Mouse (Mus musculus): ENCODE data around the gene Stard10. TPM values are rescaled to one million over a fixed set of nuclear protein-coding genes. Genes with fewer than 3 reads are reported as not detected.

Gene Stard10
- polyA plus RNA-seq, 1 experiment = 10.9 TPM

DNA sequence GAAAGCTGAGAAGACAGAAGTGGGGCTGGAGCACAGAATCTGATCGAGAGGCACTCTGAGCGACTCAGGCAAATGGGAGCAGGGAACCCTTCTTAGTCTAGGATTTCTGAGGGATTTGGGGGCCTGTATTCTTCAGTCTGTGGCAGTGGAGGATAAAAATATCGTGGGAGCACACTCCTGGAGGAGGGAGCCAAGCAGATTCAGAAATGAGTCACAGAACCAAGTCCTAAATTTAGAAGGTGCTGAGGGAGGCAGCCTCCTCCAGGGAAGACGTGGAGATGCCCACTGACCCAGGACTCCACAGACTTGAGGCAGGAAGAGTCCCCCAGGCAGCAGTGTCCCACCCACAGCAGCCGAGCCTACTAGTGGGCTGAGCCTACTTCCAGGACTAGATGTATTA lies 2.5 kb upstream of the Stard10 start:
- Histone ChIP-seq H3K79me3 (ENCODE audit: low read depth) (no peaks in the 10 kb centered on the region), H3ac (ENCODE audit: control insufficient read depth, insufficient read length, low read depth) (no peak overlapping the region), H3K36me3 (ENCODE audit: control insufficient read depth, insufficient read depth) (no peaks in the 10 kb centered on the region), H3K4me3 (ENCODE audit: insufficient read depth, poor library complexity, severe bottlenecking) (no peak overlapping the region), H3K27me3 (ENCODE audit: control insufficient read depth, insufficient read depth, insufficient read length) (no peaks in the 10 kb centered on the region), H3K79me2 (ENCODE audit: control insufficient read depth, insufficient read depth) (no peaks in the 10 kb centered on the region)
- TF ChIP-seq MYOD1 (IDR thresholded peaks at IDR 0.05; ENCODE audit: control insufficient read depth, insufficient read length, low read depth) = no peak
- no peak for TF ChIP-seq USF1 (IDR thresholded peaks at IDR 0.05; ENCODE audit: low read depth)
- no peak for TF ChIP-seq MYOG (IDR thresholded peaks at IDR 0.05; ENCODE audit: control insufficient read depth, extremely low read depth, insufficient read length)
- no peak for TF ChIP-seq FOSL1 (IDR thresholded peaks at IDR 0.05; ENCODE audit: insufficient read depth, low read length, poor library complexity, severe bottlenecking)
- TF ChIP-seq MAX (IDR thresholded peaks at IDR 0.05) = no peak
- TF ChIP-seq CTCF (IDR thresholded peaks at IDR 0.05; ENCODE audit: control insufficient read depth, insufficient read depth, insufficient read length) = no peak
- no peak for TF ChIP-seq CEBPB (IDR thresholded peaks at IDR 0.05; ENCODE audit: low read depth)

DNA sequence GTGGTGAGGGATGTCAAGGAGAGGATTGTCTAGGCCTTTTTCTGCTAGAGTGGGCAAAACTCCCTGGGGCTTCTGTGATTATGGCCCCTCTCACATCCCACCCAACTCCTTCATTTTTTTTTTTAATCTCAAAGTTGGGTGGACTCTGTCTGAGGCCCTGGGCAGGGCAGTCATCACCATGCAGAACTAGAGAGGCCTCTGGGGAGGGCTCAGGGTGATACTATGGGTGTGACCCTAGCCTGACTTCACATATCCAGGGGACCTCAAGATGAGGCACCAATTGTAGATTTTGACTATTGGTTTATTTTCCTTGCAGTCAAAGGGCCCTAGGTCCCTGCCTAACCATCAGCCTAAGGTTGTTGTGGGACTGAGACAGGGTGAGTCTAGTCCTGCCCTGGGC lies 1.2 kb upstream of the Stard10 start:
- H3K4me3 ChIP-seq (ENCODE audit: insufficient read depth, poor library complexity, severe bottlenecking) = no peak overlapping the region

DNA sequence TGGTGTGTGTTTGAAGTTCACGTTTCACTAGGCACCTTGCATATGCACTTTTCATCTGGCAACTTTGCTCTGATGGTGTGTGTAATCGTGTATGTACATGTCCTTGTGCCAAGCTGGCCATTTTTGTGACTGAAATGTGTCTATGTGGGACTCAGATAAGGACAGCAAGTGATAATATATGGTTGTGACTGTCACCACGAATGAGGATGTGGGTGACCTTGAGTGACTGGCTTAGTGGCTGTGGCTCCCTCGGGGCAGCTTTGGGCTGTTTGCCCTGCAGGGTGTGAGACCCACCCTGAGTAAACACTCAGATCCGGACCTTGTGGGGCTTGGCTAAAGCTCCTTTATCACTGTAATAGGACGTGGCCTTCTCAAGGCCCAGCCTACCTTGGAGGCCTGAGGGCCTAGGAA lies 290 bp upstream of the Stard10 start:
- H3ac ChIP-seq (ENCODE audit: control insufficient read depth, insufficient read length, low read depth) = no peak overlapping the region
- TF ChIP-seq USF1 (IDR thresholded peaks at IDR 0.05; ENCODE audit: low read depth) (no peak), MAX (IDR thresholded peaks at IDR 0.05) (no peak), FOSL1 (IDR thresholded peaks at IDR 0.05; ENCODE audit: insufficient read depth, low read length, poor library complexity, severe bottlenecking) (no peak), CEBPB (IDR thresholded peaks at IDR 0.05; ENCODE audit: low read depth) (no peak), MYOG (IDR thresholded peaks at IDR 0.05; ENCODE audit: control insufficient read depth, extremely low read depth, insufficient read length) (no peak), CTCF (IDR thresholded peaks at IDR 0.05; ENCODE audit: control insufficient read depth, insufficient read depth, insufficient read length) (no peak), MYOD1 (IDR thresholded peaks at IDR 0.05; ENCODE audit: control insufficient read depth, insufficient read length, low read depth) (no peak)
- H3K79me2 ChIP-seq (ENCODE audit: control insufficient read depth, insufficient read depth) = no peaks in the 10 kb centered on the region
- H3K27me3 ChIP-seq (ENCODE audit: control insufficient read depth, insufficient read depth, insufficient read length) = no peaks in the 10 kb centered on the region
- no peaks in the 10 kb centered on the region for H3K36me3 ChIP-seq (ENCODE audit: control insufficient read depth, insufficient read depth)
- H3K4me3 ChIP-seq (ENCODE audit: insufficient read depth, poor library complexity, severe bottlenecking) = no peak overlapping the region
- no peaks in the 10 kb centered on the region for H3K79me3 ChIP-seq (ENCODE audit: low read depth)

More for the DNA sequence above, 1.2 kb upstream of the Stard10 start:
- Histone ChIP-seq H3K36me3 (ENCODE audit: control insufficient read depth, insufficient read depth) (no peaks in the 10 kb centered on the region), H3K79me3 (ENCODE audit: low read depth) (no peaks in the 10 kb centered on the region), H3K27me3 (ENCODE audit: control insufficient read depth, insufficient read depth, insufficient read length) (no peaks in the 10 kb centered on the region), H3ac (ENCODE audit: control insufficient read depth, insufficient read length, low read depth) (no peak overlapping the region), H3K79me2 (ENCODE audit: control insufficient read depth, insufficient read depth) (no peaks in the 10 kb centered on the region)
- TF ChIP-seq FOSL1 (IDR thresholded peaks at IDR 0.05; ENCODE audit: insufficient read depth, low read length, poor library complexity, severe bottlenecking) (no peak), USF1 (IDR thresholded peaks at IDR 0.05; ENCODE audit: low read depth) (no peak), CTCF (IDR thresholded peaks at IDR 0.05; ENCODE audit: control insufficient read depth, insufficient read depth, insufficient read length) (no peak), MYOD1 (IDR thresholded peaks at IDR 0.05; ENCODE audit: control insufficient read depth, insufficient read length, low read depth) (no peak), CEBPB (IDR thresholded peaks at IDR 0.05; ENCODE audit: low read depth) (no peak), MAX (IDR thresholded peaks at IDR 0.05) (no peak)

DNA sequence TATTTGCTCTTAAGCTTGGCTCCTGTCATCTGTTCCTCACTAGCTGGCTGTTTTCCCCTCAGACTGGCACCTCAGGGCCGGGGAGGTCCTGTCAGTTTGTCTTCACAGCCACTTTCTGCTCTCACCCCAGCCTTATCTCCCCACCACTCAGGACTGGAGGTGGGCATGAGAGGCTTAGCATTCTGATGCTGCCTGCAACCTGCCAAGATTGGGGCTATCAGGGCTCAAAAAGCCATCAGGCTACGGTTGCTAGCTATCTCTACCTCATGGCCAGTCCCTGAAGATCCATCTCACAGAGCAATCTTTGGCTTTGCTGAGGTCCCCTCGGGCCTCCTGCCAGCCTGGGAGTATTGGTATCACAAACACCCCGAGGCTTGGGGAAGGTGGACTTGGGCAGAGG lies 2.0 kb downstream of the Stard10 start:
- Histone ChIP-seq H3K36me3 (ENCODE audit: control insufficient read depth, insufficient read depth) (no peaks in the 10 kb centered on the region), H3ac (ENCODE audit: control insufficient read depth, insufficient read length, low read depth) (no peak overlapping the region), H3K79me2 (ENCODE audit: control insufficient read depth, insufficient read depth) (no peaks in the 10 kb centered on the region), H3K4me3 (ENCODE audit: insufficient read depth, poor library complexity, severe bottlenecking) (no peak overlapping the region), H3K27me3 (ENCODE audit: control insufficient read depth, insufficient read depth, insufficient read length) (no peaks in the 10 kb centered on the region), H3K79me3 (ENCODE audit: low read depth) (no peaks in the 10 kb centered on the region)
- TF ChIP-seq CTCF (IDR thresholded peaks at IDR 0.05; ENCODE audit: control insufficient read depth, insufficient read depth, insufficient read length) (no peak), CEBPB (IDR thresholded peaks at IDR 0.05; ENCODE audit: low read depth) (no peak), MYOD1 (IDR thresholded peaks at IDR 0.05; ENCODE audit: control insufficient read depth, insufficient read length, low read depth) (no peak), MAX (IDR thresholded peaks at IDR 0.05) (no peak), USF1 (IDR thresholded peaks at IDR 0.05; ENCODE audit: low read depth) (no peak), MYOG (IDR thresholded peaks at IDR 0.05; ENCODE audit: control insufficient read depth, extremely low read depth, insufficient read length) (no peak), FOSL1 (IDR thresholded peaks at IDR 0.05; ENCODE audit: insufficient read depth, low read length, poor library complexity, severe bottlenecking) (no peak)

DNA sequence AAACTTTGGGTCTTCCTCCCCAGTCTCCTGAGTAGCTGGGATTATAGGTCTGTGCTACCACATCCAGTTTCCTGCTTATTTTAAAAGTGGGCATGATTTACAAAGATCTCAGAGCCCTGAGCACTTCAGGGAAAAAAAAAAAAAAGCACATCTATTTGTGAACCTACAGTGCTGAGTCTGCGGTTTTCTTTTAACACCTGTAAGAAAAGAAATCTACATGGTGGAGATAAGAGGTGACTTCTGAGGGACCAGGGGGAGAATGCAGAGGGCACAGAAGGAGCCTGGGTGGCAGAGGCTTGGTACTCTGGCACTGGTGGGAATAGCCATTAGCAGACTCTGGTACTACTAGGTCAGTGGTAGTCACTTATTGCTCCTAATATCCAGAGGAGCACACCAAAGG lies 2.9 kb downstream of the Stard10 start:
- TF ChIP-seq MYOD1 (IDR thresholded peaks at IDR 0.05; ENCODE audit: control insufficient read depth, insufficient read length, low read depth) (no peak), CEBPB (IDR thresholded peaks at IDR 0.05; ENCODE audit: low read depth) (no peak), MAX (IDR thresholded peaks at IDR 0.05) (no peak), USF1 (IDR thresholded peaks at IDR 0.05; ENCODE audit: low read depth) (no peak), CTCF (IDR thresholded peaks at IDR 0.05; ENCODE audit: control insufficient read depth, insufficient read depth, insufficient read length) (no peak), MYOG (IDR thresholded peaks at IDR 0.05; ENCODE audit: control insufficient read depth, extremely low read depth, insufficient read length) (no peak), FOSL1 (IDR thresholded peaks at IDR 0.05; ENCODE audit: insufficient read depth, low read length, poor library complexity, severe bottlenecking) (no peak)

More for the DNA sequence above, 2.9 kb downstream of the Stard10 start:
- Histone ChIP-seq H3K79me2 (ENCODE audit: control insufficient read depth, insufficient read depth) (no peaks in the 10 kb centered on the region), H3ac (ENCODE audit: control insufficient read depth, insufficient read length, low read depth) (no peak overlapping the region), H3K4me3 (ENCODE audit: insufficient read depth, poor library complexity, severe bottlenecking) (no peak overlapping the region), H3K36me3 (ENCODE audit: control insufficient read depth, insufficient read depth) (no peaks in the 10 kb centered on the region), H3K79me3 (ENCODE audit: low read depth) (no peaks in the 10 kb centered on the region), H3K27me3 (ENCODE audit: control insufficient read depth, insufficient read depth, insufficient read length) (no peaks in the 10 kb centered on the region)

All from C2C12 (cell line).